Mouse (Mus musculus): ENCODE measurements around the gene Retreg1.

DNA sequence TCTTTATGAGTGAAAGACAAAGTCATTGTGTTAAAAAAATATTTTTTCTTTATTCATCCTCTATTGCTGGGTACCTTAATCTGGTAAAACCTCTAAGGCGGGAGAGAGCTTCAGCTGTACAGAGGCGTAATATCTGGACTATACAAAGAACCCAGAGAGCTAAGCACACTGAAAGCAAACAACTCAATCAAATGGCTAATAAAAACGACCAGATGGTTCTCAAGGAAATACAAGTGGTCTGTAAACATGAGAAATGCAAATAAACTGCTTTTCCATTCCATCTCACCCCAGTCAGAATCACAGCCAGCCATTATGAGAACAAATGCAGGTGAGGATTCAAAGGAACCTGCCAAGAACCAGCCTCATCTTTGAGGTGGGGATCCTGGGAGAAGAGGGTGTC lies 28.4 kb upstream of the Retreg1 start:
- no peak for TF ChIP-seq CTCF (IDR thresholded peaks at IDR 0.05; ENCODE audit: borderline replicate concordance, insufficient read depth, low read length)
- TF ChIP-seq POLR2A (IDR thresholded peaks at IDR 0.05; ENCODE audit: low read depth, low read length) = no peak
